Mouse (Mus musculus) midbrain, embryonic 12.5 days (tissue): ENCODE results near the gene Rgcc. TPM values are rescaled to one million over a fixed set of nuclear protein-coding genes. Genes with fewer than 3 reads are reported as not detected.
A peak's percentile ranks its signal among the peaks of the same experiment; 100 is the strongest.

Source experiments
- ATAC-seq: fragments of 200-750 bp; cut with Nextera tagmentation; 2 replicates; pipeline ENCODE4 v1.8.0; 2017; ENCODE audit warnings: low read depth, moderate TSS enrichment, moderate library complexity; ENCODE audit not compliant: low FRiP score
- H3K27ac ChIP-seq: fragments of 300-500 bp; sonication (generic); replicated peaks from 2 replicates; pipeline ENCODE4 v1.5.1; 2016; ENCODE audit warnings: mild to moderate bottlenecking
- H3K27me3 ChIP-seq: fragments of 300-500 bp; sonication (generic); 2 replicates; pipeline ENCODE4 v1.6.1; 2016; ENCODE audit warnings: mild to moderate bottlenecking
- H3K36me3 ChIP-seq: fragments of 300-500 bp; sonication (generic); 2 replicates; pipeline ENCODE4 v1.6.1; 2016
- H3K4me1 ChIP-seq: fragments of 300-500 bp; sonication (generic); 2 replicates; pipeline ENCODE4 v1.6.1; 2016
- H3K4me2 ChIP-seq: fragments of 300-500 bp; sonication (generic); replicated peaks from 2 replicates; pipeline ENCODE4 v1.6.1; 2016; ENCODE audit warnings: mild to moderate bottlenecking, moderate library complexity
- H3K4me3 ChIP-seq: fragments of 300-500 bp; sonication (generic); 2 replicates; pipeline ENCODE4 v1.5.1; 2016; ENCODE audit warnings: mild to moderate bottlenecking
- H3K9ac ChIP-seq: fragments of 300-500 bp; sonication (generic); replicated peaks from 2 replicates; pipeline ENCODE4 v1.6.1; 2016; ENCODE audit warnings: mild to moderate bottlenecking, moderate library complexity
- H3K9me3 ChIP-seq: fragments of 300-500 bp; sonication (generic); 2 replicates; pipeline ENCODE4 v1.6.1; 2016; ENCODE audit warnings: mild to moderate bottlenecking
- WGBS: fragments of 180-500 bp; shearing (Covaris S2); methylation state at CpG from one replicate; pipeline ENCODE4 v1.1.7; 2016; 5-methylcytosine and 5-hydroxymethylcytosine counted together
- polyA plus RNA-seq: library from polyadenylated mRNA; unstranded; fragments of >200 nt; fragmentation: Nextera tagmentation; extraction: Ambion mirVana; gene quantifications from 2 replicates; pipeline ENCODE4 v1.2.1, GENCODE M21; 2016

Gene Rgcc
- polyA plus RNA-seq, 1 experiment from 2014 or later: 17.2 TPM

DNA sequence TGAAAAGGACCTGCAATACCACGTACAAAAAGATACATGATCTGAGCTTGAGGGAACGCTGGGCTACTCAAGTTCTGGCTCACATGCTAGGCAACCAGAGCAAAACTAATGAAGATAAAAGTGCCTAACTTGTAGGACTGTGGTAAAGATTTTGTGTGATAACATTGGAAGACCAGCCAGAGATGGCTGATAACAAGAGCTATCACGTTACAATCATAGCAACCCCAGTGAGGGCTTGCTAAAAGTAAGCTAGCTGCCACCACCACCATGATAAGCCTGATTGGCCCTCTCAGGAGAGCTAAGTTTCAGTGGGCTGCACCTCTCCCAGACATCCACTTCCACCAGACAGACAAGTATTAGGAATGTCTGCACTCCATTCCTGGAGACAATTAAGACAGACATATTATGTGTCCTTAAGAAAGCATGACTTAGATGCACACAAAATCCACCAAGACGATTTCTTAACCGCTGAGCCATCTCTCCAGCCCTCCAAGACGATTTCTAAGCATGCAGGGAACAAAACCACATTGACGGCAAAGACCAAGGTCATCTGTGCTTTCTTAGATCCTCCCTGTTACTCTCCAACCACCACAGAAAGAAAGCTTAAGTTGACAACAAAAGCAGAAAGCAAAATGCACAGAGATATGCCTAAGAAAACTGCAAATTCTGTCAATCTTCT is 3.0 kb downstream of the Rgcc start:
- Histone ChIP-seq H3K4me2 (no peak overlapping the region), H3K4me1 (peaks cover 31% of the 10 kb centered on the region), H3K36me3 (no peaks in the 10 kb centered on the region), H3K9ac (no peak overlapping the region), H3K27me3 (peaks cover 55% of the 10 kb centered on the region), H3K4me3 (no peak overlapping the region), H3K27ac (no peak overlapping the region), H3K9me3 (no peaks in the 10 kb centered on the region)
- no peak for ATAC-seq
- WGBS: 68% methylated on average over 7 of the region's 7 CpGs

DNA sequence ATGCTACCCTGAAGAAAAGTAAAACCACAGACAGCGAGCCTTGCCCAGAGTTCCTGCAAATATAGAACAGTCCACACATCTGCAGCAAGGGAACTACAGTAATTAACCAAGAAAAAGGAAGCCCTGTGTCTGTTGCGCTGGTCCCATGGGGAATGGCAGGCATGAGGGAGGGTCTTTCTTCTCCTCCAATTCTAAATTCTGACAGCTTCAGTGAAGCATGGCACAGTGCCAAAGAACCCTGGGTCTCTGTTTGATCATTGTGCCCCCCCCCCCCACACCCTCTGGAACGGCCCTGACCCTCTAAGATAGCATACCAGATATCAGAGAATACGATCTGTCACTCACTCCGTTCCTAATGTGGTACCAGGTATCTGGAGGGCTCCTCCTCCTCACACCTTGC is 4.6 kb downstream of the Rgcc start:
- H3K27me3 ChIP-seq: peaks cover 54% of the 10 kb centered on the region
- no peak overlapping the region for H3K9ac ChIP-seq
- H3K36me3 ChIP-seq: no peaks in the 10 kb centered on the region
- no peak for ATAC-seq
- no peak overlapping the region for H3K4me2 ChIP-seq
- H3K9me3 ChIP-seq: no peaks in the 10 kb centered on the region
- H3K27ac ChIP-seq: no peak overlapping the region
- no peak overlapping the region for H3K4me3 ChIP-seq
- 40% methylated on average over 5 of the region's 5 CpGs for WGBS
- H3K4me1 ChIP-seq: peaks cover 43% of the 10 kb centered on the region

DNA sequence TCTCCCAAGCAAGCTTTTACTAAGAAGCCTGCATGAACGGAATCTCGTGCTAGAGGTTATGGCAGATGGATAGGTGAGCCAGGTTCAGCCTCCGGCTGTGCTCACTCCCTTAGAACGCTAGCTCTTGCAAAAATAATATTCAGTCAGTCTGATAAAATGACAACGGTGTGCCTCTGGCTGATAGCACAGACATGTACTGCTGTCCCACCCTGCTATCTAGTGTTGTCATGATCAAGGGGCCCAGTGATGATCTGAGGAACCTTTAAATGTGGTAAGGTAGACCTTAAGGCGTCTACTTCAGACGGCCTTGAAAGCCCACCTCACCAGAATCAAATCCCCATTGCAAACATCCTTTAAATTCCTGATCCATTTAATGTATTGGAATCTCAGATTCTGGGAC is 5.2 kb downstream of the Rgcc start:
- Histone ChIP-seq H3K27me3 (peaks cover 51% of the 10 kb centered on the region), H3K4me1 (peaks cover 43% of the 10 kb centered on the region), H3K4me3 (no peak overlapping the region), H3K27ac (no peak overlapping the region), H3K4me2 (no peak overlapping the region), H3K9ac (no peak overlapping the region), H3K9me3 (no peaks in the 10 kb centered on the region), H3K36me3 (no peaks in the 10 kb centered on the region)
- no peak for ATAC-seq
- 79% methylated on average over 7 of the region's 7 CpGs for WGBS

DNA sequence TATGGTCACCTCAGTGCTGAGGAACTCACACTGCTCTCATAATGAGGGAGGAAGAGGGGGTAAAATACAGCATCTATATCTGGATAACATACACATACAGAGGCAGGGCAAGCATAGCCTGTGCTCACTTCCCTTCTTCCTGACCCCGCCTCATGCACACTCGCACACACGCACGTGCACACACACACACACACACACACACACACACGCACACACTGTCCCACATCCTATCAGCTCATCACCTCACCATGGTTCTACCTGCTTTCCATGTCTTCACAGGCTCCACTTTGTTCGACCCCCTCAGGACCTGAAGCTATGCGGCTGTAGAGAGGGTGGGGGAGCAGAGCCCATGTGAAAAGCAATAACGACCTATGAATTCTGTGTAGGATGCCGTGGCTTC is 5.9 kb downstream of the Rgcc start:
- H3K9ac ChIP-seq: no peak overlapping the region
- H3K4me2 ChIP-seq: no peak overlapping the region
- H3K4me1 ChIP-seq: peaks cover 42% of the 10 kb centered on the region
- H3K4me3 ChIP-seq: no peak overlapping the region
- H3K27ac ChIP-seq: no peak overlapping the region
- H3K36me3 ChIP-seq: no peaks in the 10 kb centered on the region
- no peak for ATAC-seq
- no peaks in the 10 kb centered on the region for H3K9me3 ChIP-seq
- H3K27me3 ChIP-seq: peaks cover 45% of the 10 kb centered on the region
- 91% methylated on average over 9 of the region's 9 CpGs for WGBS

DNA sequence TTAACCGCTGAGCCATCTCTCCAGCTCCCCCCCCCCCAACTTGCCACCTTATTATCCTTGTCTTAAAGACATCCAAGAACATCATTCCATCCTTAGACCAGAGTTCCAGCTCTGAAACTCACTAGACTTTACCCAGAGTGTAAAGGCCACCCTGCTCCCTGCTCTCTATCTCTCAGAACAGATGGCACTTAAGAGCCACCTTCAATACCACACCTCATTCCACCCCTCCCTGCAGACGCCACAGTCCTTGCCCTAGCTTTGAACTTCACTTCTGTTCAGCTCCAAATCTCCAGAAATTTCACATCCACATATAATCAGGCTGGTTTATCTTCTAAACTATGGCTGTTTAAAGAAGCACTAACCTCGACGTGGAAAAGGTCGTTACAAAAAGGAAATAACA is 6.5 kb downstream of the Rgcc start:
- Histone ChIP-seq H3K27me3 (peaks cover 45% of the 10 kb centered on the region), H3K4me2 (no peak overlapping the region), H3K9ac (no peak overlapping the region), H3K36me3 (no peaks in the 10 kb centered on the region), H3K4me1 (peaks cover 45% of the 10 kb centered on the region), H3K27ac (no peak overlapping the region), H3K4me3 (no peak overlapping the region), H3K9me3 (no peaks in the 10 kb centered on the region)
- 75% methylated on average over 5 of the region's 5 CpGs for WGBS
- no peak for ATAC-seq

DNA sequence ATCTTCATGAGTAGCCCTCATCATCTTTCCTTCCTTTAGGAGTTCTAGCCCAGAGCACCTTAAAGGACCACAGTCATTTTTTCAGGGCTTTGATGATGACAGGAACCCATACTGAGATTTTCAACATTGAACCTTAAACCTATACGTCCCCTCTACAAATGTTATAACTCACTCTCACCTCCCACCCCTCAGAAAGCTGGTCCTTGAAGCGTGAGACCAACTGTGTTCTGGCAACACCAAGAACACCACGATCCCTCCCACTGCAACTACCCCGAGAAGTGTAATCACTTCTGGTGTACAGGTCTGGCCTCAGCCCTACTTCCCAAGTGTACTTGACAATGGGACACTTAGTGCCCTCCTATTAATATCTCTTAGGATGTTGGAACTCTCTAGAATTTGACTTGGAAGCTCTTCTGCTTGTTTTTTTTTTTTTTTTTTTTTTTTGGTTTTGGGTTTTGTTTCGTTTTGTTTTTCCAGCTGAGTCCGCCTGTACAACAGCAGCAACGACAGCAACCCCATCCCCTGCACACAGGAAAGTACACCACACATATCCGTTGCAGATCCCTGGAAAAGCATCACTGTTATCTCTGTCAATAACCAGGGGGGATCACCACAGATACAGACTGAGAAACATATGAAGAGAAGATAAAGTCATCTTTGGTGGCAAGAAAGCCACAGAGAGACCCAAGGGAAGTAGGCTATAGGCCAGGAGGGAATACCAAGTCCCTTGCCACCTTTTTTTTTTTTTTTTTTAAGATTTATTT is 7.2 kb downstream of the Rgcc start:
- no peak overlapping the region for H3K27ac ChIP-seq
- WGBS: 80% methylated on average over 8 of the region's 8 CpGs
- peaks cover 50% of the 10 kb centered on the region for H3K4me1 ChIP-seq
- no peak for ATAC-seq
- H3K9ac ChIP-seq: no peak overlapping the region
- peaks cover 43% of the 10 kb centered on the region for H3K27me3 ChIP-seq
- no peak overlapping the region for H3K4me3 ChIP-seq
- no peaks in the 10 kb centered on the region for H3K9me3 ChIP-seq
- H3K36me3 ChIP-seq: no peaks in the 10 kb centered on the region
- H3K4me2 ChIP-seq: no peak overlapping the region

DNA sequence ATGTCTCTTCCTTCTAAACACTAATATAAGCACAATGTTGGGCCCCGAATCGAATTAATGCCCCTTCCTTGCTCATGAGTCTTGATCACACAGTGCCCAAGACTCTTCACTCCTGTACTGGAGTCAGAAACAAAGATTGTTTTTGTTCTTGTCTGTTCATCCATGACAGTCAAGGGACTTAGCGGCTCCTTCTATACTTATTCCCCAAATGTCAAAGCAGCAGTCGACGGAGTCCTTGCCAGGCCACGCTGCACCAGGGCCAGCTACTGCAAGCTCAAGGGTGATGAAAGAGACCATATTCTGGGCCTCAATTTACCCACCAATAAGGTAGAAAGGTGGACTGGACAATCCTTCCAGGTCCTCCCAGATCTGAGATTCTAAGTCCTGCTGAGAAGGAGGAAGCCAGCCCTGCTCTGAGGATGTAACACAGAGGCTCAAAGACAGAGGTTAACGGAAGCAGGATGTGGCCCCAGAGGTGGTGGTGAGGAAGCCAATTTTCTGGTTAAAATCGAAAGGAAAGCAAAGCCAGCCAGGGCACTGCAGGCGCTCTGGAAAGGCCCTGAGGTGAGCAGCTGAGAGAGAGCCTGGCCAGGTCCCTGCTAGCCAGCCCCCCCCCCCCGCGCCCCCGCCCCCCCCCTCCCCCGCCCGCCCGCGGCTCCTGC is 8.2 kb downstream of the Rgcc start:
- H3K9ac ChIP-seq: no peak overlapping the region
- H3K4me1 ChIP-seq: peaks cover 50% of the 10 kb centered on the region
- H3K27ac ChIP-seq: no peak overlapping the region
- H3K9me3 ChIP-seq: no peaks in the 10 kb centered on the region
- peaks cover 33% of the 10 kb centered on the region for H3K27me3 ChIP-seq
- ATAC-seq: no peak
- H3K4me3 ChIP-seq: no peak overlapping the region
- 0 out of 2 replicates have a peak overlapping the region, but pooled peaks have one; percentile 11 for H3K4me2 ChIP-seq
- 36% methylated on average over 9 of the region's 16 CpGs for WGBS
- H3K36me3 ChIP-seq: no peaks in the 10 kb centered on the region

DNA sequence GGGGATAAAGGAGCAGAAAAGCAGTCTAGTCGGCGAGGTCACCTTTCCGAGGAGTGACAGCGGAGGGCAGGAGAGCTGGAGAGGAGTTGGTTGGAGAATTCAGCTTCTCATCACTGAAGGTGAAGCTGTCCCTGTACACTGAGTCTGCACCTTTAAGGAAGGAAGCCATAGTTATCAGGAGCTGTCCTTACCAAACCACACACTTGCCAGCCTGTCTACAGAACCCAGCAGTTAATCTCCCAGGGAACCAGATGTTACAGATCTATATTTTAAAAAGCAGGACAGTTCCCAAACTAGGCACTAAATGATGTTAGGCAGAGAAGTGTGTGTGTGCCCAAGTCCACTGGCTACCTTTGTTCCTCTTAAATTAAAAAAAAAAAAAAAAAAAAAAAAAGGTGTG is 9.8 kb downstream of the Rgcc start:
- no peaks in the 10 kb centered on the region for H3K9me3 ChIP-seq
- no peaks in the 10 kb centered on the region for H3K36me3 ChIP-seq
- WGBS: 80% methylated on average over 4 of the region's 4 CpGs
- peaks cover 43% of the 10 kb centered on the region for H3K4me1 ChIP-seq
- no peak for ATAC-seq
- peaks cover 29% of the 10 kb centered on the region for H3K27me3 ChIP-seq
- H3K4me3 ChIP-seq: no peak overlapping the region
- no peak overlapping the region for H3K27ac ChIP-seq
- H3K4me2 ChIP-seq: no peak overlapping the region
- H3K9ac ChIP-seq: no peak overlapping the region

DNA sequence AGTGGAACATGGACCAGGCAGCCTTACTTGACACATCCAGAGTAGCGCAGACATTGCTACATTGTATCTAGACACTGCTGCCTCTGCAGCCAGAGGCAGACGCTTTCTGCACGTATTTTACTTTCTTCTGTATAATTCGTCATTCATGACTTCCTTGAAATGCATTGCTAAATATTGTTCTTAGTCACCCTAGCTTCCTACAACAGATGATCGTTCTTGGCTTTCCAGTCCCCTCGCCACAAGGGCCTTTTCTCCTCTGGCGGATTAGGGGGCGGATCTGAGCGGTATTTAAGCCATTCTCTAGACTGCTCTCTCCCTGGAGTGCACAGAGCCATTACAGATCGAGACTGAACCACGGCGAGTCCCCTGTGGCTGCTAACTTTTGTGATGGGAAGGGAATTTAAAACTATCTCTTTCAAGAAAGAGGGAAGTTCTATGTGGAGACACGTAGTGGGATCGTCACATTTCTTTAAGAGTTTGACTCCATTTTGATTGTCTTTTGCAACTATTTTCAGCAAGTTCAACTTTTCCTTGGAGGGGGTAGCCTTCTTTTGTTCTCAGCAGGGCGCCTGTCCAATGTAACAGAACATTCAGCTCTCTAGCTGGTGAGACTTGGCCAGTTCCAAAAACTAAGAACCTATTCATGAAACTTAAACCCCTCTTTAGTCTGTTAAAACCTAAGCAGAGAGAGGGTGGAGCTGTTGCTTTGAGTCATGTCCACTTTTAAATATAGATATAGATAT is 10.6 kb downstream of the Rgcc start:
- no peak overlapping the region for H3K9ac ChIP-seq
- peak; percentile 72 for ATAC-seq
- H3K4me1 ChIP-seq: peaks cover 38% of the 10 kb centered on the region
- 13% methylated on average over 15 of the region's 15 CpGs for WGBS
- peaks cover 29% of the 10 kb centered on the region for H3K27me3 ChIP-seq
- H3K9me3 ChIP-seq: no peaks in the 10 kb centered on the region
- H3K4me2 ChIP-seq: peak overlapping the region; percentile 13; the same call in 1 of the 2 replicates
- no peaks in the 10 kb centered on the region for H3K36me3 ChIP-seq
- peak overlapping the region; percentile 49 for H3K27ac ChIP-seq
- H3K4me3 ChIP-seq: no peak overlapping the region

DNA sequence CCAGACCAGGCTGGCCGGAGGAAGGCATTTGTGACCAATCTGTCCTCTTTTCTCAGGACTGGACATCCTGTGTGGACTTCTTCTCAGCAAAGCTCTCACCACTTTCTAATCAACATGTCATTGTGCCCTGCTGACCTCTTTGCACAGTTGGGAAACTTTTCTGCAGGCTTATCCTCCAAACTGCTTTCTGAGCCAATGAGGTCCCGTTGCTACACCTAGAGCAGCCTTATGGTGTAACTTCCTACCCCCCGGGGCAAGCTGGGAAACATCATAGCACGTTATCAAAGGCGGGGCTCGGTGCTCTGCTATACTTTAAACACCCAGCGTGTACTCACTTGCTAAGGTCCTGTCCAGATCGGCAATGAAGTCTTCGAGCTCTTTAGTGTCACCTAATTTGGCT is 11.5 kb downstream of the Rgcc start:
- H3K27me3 ChIP-seq: peaks cover 29% of the 10 kb centered on the region
- no peaks in the 10 kb centered on the region for H3K36me3 ChIP-seq
- H3K9me3 ChIP-seq: no peaks in the 10 kb centered on the region
- H3K4me1 ChIP-seq: peaks cover 34% of the 10 kb centered on the region
- WGBS: 49% methylated on average over 9 of the region's 9 CpGs
- H3K4me3 ChIP-seq: no peak overlapping the region
- H3K9ac ChIP-seq: no peak overlapping the region
- no peak for ATAC-seq
- H3K27ac ChIP-seq: no peak overlapping the region
- H3K4me2 ChIP-seq: no peak overlapping the region

DNA sequence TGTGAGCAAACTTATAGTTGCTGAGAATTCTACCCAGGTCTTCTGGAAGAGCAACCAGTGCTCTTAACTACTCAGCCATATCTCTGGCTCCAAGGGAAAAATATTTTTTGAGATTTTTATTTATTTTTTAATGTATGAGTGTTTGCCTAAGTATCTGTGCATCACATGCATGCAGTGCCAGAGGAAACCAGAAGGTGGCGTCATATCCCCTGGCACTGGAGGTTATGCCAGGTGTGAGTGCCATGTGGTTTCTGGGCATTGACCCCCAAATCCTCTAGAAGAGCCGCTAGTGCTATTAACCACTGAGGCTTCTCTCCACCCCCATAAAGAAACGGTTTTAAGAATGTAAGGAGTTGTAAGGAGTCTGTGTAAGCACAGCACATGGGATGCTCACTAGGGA is 13.2 kb downstream of the Rgcc start:
- ATAC-seq: no peak
- Histone ChIP-seq H3K4me2 (no peak overlapping the region), H3K36me3 (no peaks in the 10 kb centered on the region), H3K9me3 (no peaks in the 10 kb centered on the region), H3K9ac (no peak overlapping the region), H3K27ac (no peak overlapping the region), H3K27me3 (peaks cover 25% of the 10 kb centered on the region), H3K4me1 (peaks cover 28% of the 10 kb centered on the region), H3K4me3 (no peak overlapping the region)
- WGBS: 66% methylated on average over 3 of the region's 3 CpGs
